Mouse (Mus musculus): ENCODE measurements around the gene Tagln.

DNA sequence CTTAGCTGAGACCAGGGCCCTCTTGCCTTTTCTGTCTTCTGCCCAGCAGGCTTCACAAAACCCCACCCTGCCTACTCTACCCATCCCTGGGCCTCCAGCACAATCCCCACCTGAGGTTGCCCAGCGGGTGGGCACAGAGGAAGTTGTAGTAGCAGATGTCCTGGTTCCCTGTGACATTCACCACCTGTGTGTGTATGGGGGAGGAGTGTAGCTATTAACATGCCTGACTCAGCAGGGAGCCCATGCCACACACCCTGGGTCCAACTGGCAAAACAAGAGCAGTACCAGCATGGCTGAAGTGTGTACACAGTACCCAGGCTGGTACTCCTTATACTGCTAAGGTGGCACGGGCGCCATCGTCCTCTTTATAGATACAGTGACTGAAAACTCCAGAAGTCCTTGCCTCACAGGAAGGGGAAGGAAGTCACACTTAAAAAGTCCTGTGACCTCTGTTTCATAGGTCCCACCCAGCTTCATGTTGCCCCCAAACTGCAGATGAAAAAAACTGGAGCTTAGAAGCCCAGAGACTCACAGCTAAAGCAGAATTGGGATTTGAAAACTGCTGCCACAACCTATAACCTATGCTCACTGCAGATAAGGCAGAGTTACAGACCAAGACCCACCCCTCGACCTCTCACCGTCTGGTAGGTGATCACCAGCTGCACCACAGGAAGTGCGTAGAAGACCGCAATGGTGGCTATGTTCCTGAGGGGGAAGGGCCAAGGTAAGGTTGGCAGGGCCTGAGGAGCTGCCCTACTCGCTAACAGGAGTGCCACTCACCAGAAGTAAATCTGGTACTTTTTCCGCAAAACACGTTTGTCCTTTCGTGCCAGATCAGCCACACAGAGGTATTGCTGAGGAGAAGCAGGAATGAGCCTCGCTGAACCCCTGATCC is 8.9 kb upstream of the Tagln start:
- TF ChIP-seq CTCF (IDR thresholded peaks at IDR 0.05; ENCODE audit: extremely low read depth, insufficient read length, insufficient replicate concordance, low read depth, low read length) (no peak), POLR2A (IDR thresholded peaks at IDR 0.05; ENCODE audit: low read depth, low read length) (no peak)
